In genomic region chr3:141735285-141735684, GRCm38 (mm10) we compare ENCODE assay signal across 14 mouse cellular contexts.
"Had no signal": no experiment of that assay in that cellular context is flagged by ENCODE, and none has a peak within 500 bp of the region (broad histone marks: within the 10 kb centered on the region; RNA-seq: fewer than 3 reads in every experiment).

No protein-coding gene starts in this region.

- DNase-seq: gastrocnemius, postnatal 14 days; gastrocnemius, postnatal 36 days; heart, adult 11 months; heart, adult 2 months; heart, postnatal 14 days; heart, postnatal 36 days; kidney, adult 11 months; kidney, adult 2 months; kidney, adult 9 months; kidney, postnatal 14 days; kidney, postnatal 4 days; liver had no signal

- ATAC-seq: hindbrain, postnatal 0 days; intestine, embryonic 16.5 days had no signal
